Comparison of ENCODE assay signal across 32 mouse cellular contexts in genomic region chr4:148109215-148109614, GRCm38 (mm10). TPM values are rescaled to one million over a fixed set of nuclear protein-coding genes. Genes with fewer than 3 reads are reported as not detected.
DNase-seq lines count a peak whose midpoint lies in the region; ATAC-seq and TF ChIP-seq lines count a peak whose summit lies in the region.
"Had no signal": no experiment of that assay in that cellular context is flagged by ENCODE, and none has a peak within 500 bp of the region (broad histone marks: within the 10 kb centered on the region; RNA-seq: fewer than 3 reads in every experiment).

No protein-coding gene starts in this region.

- H3K4me1 ChIP-seq in forebrain, embryonic 13.5 days = peaks cover 9% of the 10 kb centered on the region; the same call in 1 of the 2 replicates
- peaks cover 26% of the 10 kb centered on the region for H3K4me1 ChIP-seq in forebrain, embryonic 16.5 days (replicated peaks; ENCODE audit: control insufficient read depth, insufficient read depth, low read length)
- peaks cover 7% of the 10 kb centered on the region for H3K4me1 ChIP-seq in liver, embryonic 11.5 days (replicated peaks; ENCODE audit: control insufficient read depth, insufficient read depth, low read length)
- no peaks in the 10 kb centered on the region for H3K4me1 ChIP-seq in liver, postnatal 0 days (ENCODE audit: insufficient read depth)
- H3K4me1 ChIP-seq: midbrain, embryonic 15.5 days had no signal

- no peak overlapping the region for H3K4me2 ChIP-seq in forebrain, embryonic 13.5 days
- H3K4me2 ChIP-seq in forebrain, embryonic 16.5 days (ENCODE audit: low read length) = no peak overlapping the region
- H3K4me2 ChIP-seq in liver, embryonic 11.5 days = peak overlapping the region; percentile 18; the same call in 1 of the 2 replicates
- no peak overlapping the region for H3K4me2 ChIP-seq in liver, postnatal 0 days (ENCODE audit: low read depth, low read length)
- H3K4me2 ChIP-seq: forebrain, embryonic 15.5 days; hindbrain, embryonic 12.5 days; midbrain, embryonic 15.5 days had no signal

- H3K9me3 ChIP-seq in forebrain, embryonic 13.5 days (replicated peaks) = no peaks in the 10 kb centered on the region
- H3K9me3 ChIP-seq in forebrain, embryonic 16.5 days (ENCODE audit: control insufficient read depth, low read length) = no peaks in the 10 kb centered on the region
- H3K9me3 ChIP-seq in liver, embryonic 11.5 days (ENCODE audit: control insufficient read depth, low read length) = no peaks in the 10 kb centered on the region
- H3K9me3 ChIP-seq in liver, postnatal 0 days (ENCODE audit: low read length) = no peaks in the 10 kb centered on the region
- H3K9me3 ChIP-seq: forebrain, embryonic 15.5 days; G1E; hindbrain, embryonic 12.5 days; midbrain, embryonic 15.5 days had no signal

- no peak for TF ChIP-seq CTCF in liver, postnatal 0 days (IDR thresholded peaks at IDR 0.05; ENCODE audit: low read depth)

- TF ChIP-seq EP300 in liver, postnatal 0 days (IDR thresholded peaks at IDR 0.05; ENCODE audit: low read depth) = no peak

- no peak overlapping the region for H3K4me3 ChIP-seq in forebrain, embryonic 13.5 days
- H3K4me3 ChIP-seq in forebrain, embryonic 16.5 days (replicated peaks; ENCODE audit: low read length) = no peak overlapping the region
- no peak overlapping the region for H3K4me3 ChIP-seq in liver, embryonic 11.5 days (ENCODE audit: low read depth, low read length)
- no peak overlapping the region for H3K4me3 ChIP-seq in liver, postnatal 0 days (ENCODE audit: low read depth, low read length)
- H3K4me3 ChIP-seq: erythroblast, embryonic 14.5 days; forebrain, embryonic 15.5 days; gastrocnemius, adult 2 months; heart, adult 2 months; hindbrain, embryonic 12.5 days; midbrain, embryonic 15.5 days had no signal

- 0 out of 2 replicates have a peak overlapping the region, but pooled peaks have one; percentile 30 for H3K9ac ChIP-seq in forebrain, embryonic 13.5 days
- H3K9ac ChIP-seq in forebrain, embryonic 16.5 days (replicated peaks; ENCODE audit: low read depth, low read length) = no peak overlapping the region
- H3K9ac ChIP-seq in liver, embryonic 11.5 days (ENCODE audit: low read depth, low read length) = no peak overlapping the region
- H3K9ac ChIP-seq in liver, postnatal 0 days (replicated peaks) = no peak overlapping the region
- H3K9ac ChIP-seq: forebrain, embryonic 15.5 days; hindbrain, embryonic 12.5 days; midbrain, embryonic 15.5 days had no signal

- H3K36me3 ChIP-seq in forebrain, embryonic 13.5 days (ENCODE audit: poor library complexity, severe bottlenecking) = peaks cover 48% of the 10 kb centered on the region
- H3K36me3 ChIP-seq in forebrain, embryonic 16.5 days (ENCODE audit: control insufficient read depth, insufficient read depth) = peaks cover 26% of the 10 kb centered on the region
- H3K36me3 ChIP-seq in liver, embryonic 11.5 days (ENCODE audit: control insufficient read depth, insufficient read depth, low read length) = no peaks in the 10 kb centered on the region
- H3K36me3 ChIP-seq in liver, postnatal 0 days (replicated peaks; ENCODE audit: insufficient read depth, low read length) = no peaks in the 10 kb centered on the region
- H3K36me3 ChIP-seq: G1E had no signal

- no peak for ATAC-seq in forebrain, embryonic 13.5 days
- no peak for ATAC-seq in forebrain, embryonic 16.5 days
- peak; percentile 52 for ATAC-seq in liver, embryonic 11.5 days (replicated peaks; ENCODE audit: low FRiP score)
- peak; percentile 29 to 44; a peak in 2 of 4 replicates for ATAC-seq in hematopoietic stem cell, adult 5-6 weeks (replicated peaks in 1 of 2; ENCODE audit: insufficient read depth in 1 of 2, low FRiP score in 2 of 2, low TSS enrichment in 1 of 2, low read depth in 1 of 2, poor library complexity in 2 of 2, severe bottlenecking in 2 of 2)
- ATAC-seq in liver, postnatal 0 days = peak; percentile 57
- ATAC-seq: forebrain, embryonic 15.5 days; inflammation-experienced regulatory T-cells, adult 6 months; midbrain, embryonic 15.5 days; Patski had no signal

- H3K27ac ChIP-seq in forebrain, embryonic 13.5 days = no peak overlapping the region; the same call in 1 of the 2 replicates
- H3K27ac ChIP-seq in forebrain, embryonic 16.5 days (ENCODE audit: low read length) = no peak overlapping the region
- H3K27ac ChIP-seq in liver, embryonic 11.5 days (ENCODE audit: low read depth, low read length) = no peak overlapping the region; the same call in 1 of the 2 replicates
- H3K27ac ChIP-seq in liver, postnatal 0 days (ENCODE audit: low read depth) = no peak overlapping the region
- H3K27ac ChIP-seq: gastrocnemius, adult 2 months; heart, adult 2 months; midbrain, embryonic 15.5 days; stomach, postnatal 0 days had no signal

- DNase-seq in liver, embryonic 11.5 days (ENCODE audit: low spot score) = no peak
- no peak for DNase-seq in liver
- DNase-seq in liver, postnatal 0 days = no peak
- DNase-seq in adrenal gland, postnatal 36 days = no peak
- no peak for DNase-seq in cerebellum, adult 8-10 months
- DNase-seq: adrenal gland, postnatal 10 days; cerebellum, adult 11 months; cerebellum, adult 9-11 months; gastrocnemius, adult 2 months; gastrocnemius, postnatal 36 days; heart, adult 2 months; heart, postnatal 14 days; layer of hippocampus, postnatal 36 days; left cerebral cortex, postnatal 4 days; lung, adult 2 months; lung, postnatal 14 days; right cerebral cortex, adult 18-20 months; right cerebral cortex, postnatal 4 days; thymus, adult 18-20 months; thymus, postnatal 25 days had no signal

- H3K27me3 ChIP-seq in forebrain, embryonic 13.5 days = no peaks in the 10 kb centered on the region
- H3K27me3 ChIP-seq in forebrain, embryonic 16.5 days (replicated peaks; ENCODE audit: control insufficient read depth, insufficient read depth, low read length) = no peaks in the 10 kb centered on the region
- peaks cover 9% of the 10 kb centered on the region; the same call in 1 of the 2 replicates for H3K27me3 ChIP-seq in liver, embryonic 11.5 days (replicated peaks; ENCODE audit: control insufficient read depth, insufficient read depth, low read length)
- H3K27me3 ChIP-seq in liver, postnatal 0 days (ENCODE audit: insufficient read depth, low read length) = 0 out of 2 replicates have a peak, but pooled peaks cover 2% of the 10 kb centered on the region
- H3K27me3 ChIP-seq: forebrain, embryonic 15.5 days; midbrain, embryonic 15.5 days; Patski had no signal

- WGBS in forebrain, embryonic 13.5 days = 92% methylated on average over 5 of the region's 5 CpGs
- 91% methylated on average over 5 of the region's 5 CpGs for whole genome bisulfite sequencing in forebrain, embryonic 16.5 days
- 32% methylated on average over 5 of the region's 5 CpGs for WGBS in liver, embryonic 11.5 days
- 28% methylated on average over 5 of the region's 5 CpGs for WGBS in liver, postnatal 0 days (ENCODE audit: insufficient replicate concordance)

RNA-seq across cellular contexts. Expression of gene Mad2l2, which starts 21.0 kb away (rescaled TPM):
- 96.6 and 107 TPM in 2 replicates for polyA plus RNA-seq in forebrain, embryonic 13.5 days (2015; fragmentation: Nextera tagmentation; extraction: Ambion mirVana)
- polyA plus RNA-seq in forebrain, embryonic 16.5 days (2015; fragmentation: Nextera tagmentation; extraction: Ambion mirVana) = 127 TPM in 2 replicates
- polyA plus RNA-seq in liver, embryonic 11.5 days (2014; fragmentation: Nextera tagmentation; extraction: Ambion mirVana) = 41.4 and 44.7 TPM in 2 replicates
- total RNA-seq in hematopoietic stem cell, adult 5-6 weeks (2017) = 4.1 and 10.3 TPM in 2 replicates
- 16.9 and 18.8 TPM in 2 replicates for polyA plus RNA-seq in liver, postnatal 0 days (2015; fragmentation: Nextera tagmentation; extraction: Ambion mirVana)
- total RNA-seq in adrenal gland, postnatal 36 days (2021) = 10 to 100 TPM; 23.1 to 27.1 TPM

RNA-seq across cellular contexts. Expression of gene Draxin, which starts 21.3 kb away (rescaled TPM):
- 11.7 and 12.5 TPM in 2 replicates for polyA plus RNA-seq in forebrain, embryonic 13.5 days (2015; fragmentation: Nextera tagmentation; extraction: Ambion mirVana)
- polyA plus RNA-seq in forebrain, embryonic 16.5 days (2015; fragmentation: Nextera tagmentation; extraction: Ambion mirVana) = 22.7 and 23.5 TPM in 2 replicates
- 0.12 and 0.31 TPM in 2 replicates for polyA plus RNA-seq in liver, embryonic 11.5 days (2014; fragmentation: Nextera tagmentation; extraction: Ambion mirVana)
- not detected in 2 replicates for total RNA-seq in hematopoietic stem cell, adult 5-6 weeks (2017)
- 0.04 and 0.05 TPM in 2 replicates for polyA plus RNA-seq in liver, postnatal 0 days (2015; fragmentation: Nextera tagmentation; extraction: Ambion mirVana)
- total RNA-seq in adrenal gland, postnatal 36 days (2021) = under 1 TPM; 0.10 to 0.20 TPM
- polyA plus RNA-seq: erythroblast, embryonic 14.5 days; G1E; heart, embryonic 14.5 days; inflammation-experienced regulatory T-cells, adult 6 months; stomach, postnatal 0 days had no signal

RNA-seq across cellular contexts. Expression of gene Agtrap, which starts 21.4 kb away (rescaled TPM):
- 6.9 and 8.3 TPM in 2 replicates for polyA plus RNA-seq in forebrain, embryonic 13.5 days (2015; fragmentation: Nextera tagmentation; extraction: Ambion mirVana)
- 4.7 and 5.5 TPM in 2 replicates for polyA plus RNA-seq in forebrain, embryonic 16.5 days (2015; fragmentation: Nextera tagmentation; extraction: Ambion mirVana)
- polyA plus RNA-seq in liver, embryonic 11.5 days (2014; fragmentation: Nextera tagmentation; extraction: Ambion mirVana) = 18.3 and 20.9 TPM in 2 replicates
- total RNA-seq in hematopoietic stem cell, adult 5-6 weeks (2017) = 42.2 and 44.9 TPM in 2 replicates
- 10.4 and 10.8 TPM in 2 replicates for polyA plus RNA-seq in liver, postnatal 0 days (2015; fragmentation: Nextera tagmentation; extraction: Ambion mirVana)
- 10 to 100 TPM; 76.6 to 96.6 TPM for total RNA-seq in adrenal gland, postnatal 36 days (2021)

RNA-seq across cellular contexts. Expression of gene Fbxo6, which starts 42.7 kb away (rescaled TPM):
- 14.2 and 16.7 TPM in 2 replicates for polyA plus RNA-seq in forebrain, embryonic 13.5 days (2015; fragmentation: Nextera tagmentation; extraction: Ambion mirVana)
- 14.4 and 17.7 TPM in 2 replicates for polyA plus RNA-seq in forebrain, embryonic 16.5 days (2015; fragmentation: Nextera tagmentation; extraction: Ambion mirVana)
- 30.6 and 34.4 TPM in 2 replicates for polyA plus RNA-seq in liver, embryonic 11.5 days (2014; fragmentation: Nextera tagmentation; extraction: Ambion mirVana)
- 6.2 and 13.1 TPM in 2 replicates for total RNA-seq in hematopoietic stem cell, adult 5-6 weeks (2017)
- 30.1 and 32.0 TPM in 2 replicates for polyA plus RNA-seq in liver, postnatal 0 days (2015; fragmentation: Nextera tagmentation; extraction: Ambion mirVana)
- total RNA-seq in adrenal gland, postnatal 36 days (2021) = 10 to 100 TPM; 48.5 to 58.3 TPM

RNA-seq across cellular contexts. Expression of gene Fbxo44, which starts 51.1 kb away (rescaled TPM):
- 62.4 and 71.9 TPM in 2 replicates for polyA plus RNA-seq in forebrain, embryonic 13.5 days (2015; fragmentation: Nextera tagmentation; extraction: Ambion mirVana)
- 60.3 and 67.1 TPM in 2 replicates for polyA plus RNA-seq in forebrain, embryonic 16.5 days (2015; fragmentation: Nextera tagmentation; extraction: Ambion mirVana)
- polyA plus RNA-seq in liver, embryonic 11.5 days (2014; fragmentation: Nextera tagmentation; extraction: Ambion mirVana) = 2.9 and 3.0 TPM in 2 replicates
- total RNA-seq in hematopoietic stem cell, adult 5-6 weeks (2017) = 3.9 and 4.1 TPM in 2 replicates
- 0.81 and 0.97 TPM in 2 replicates for polyA plus RNA-seq in liver, postnatal 0 days (2015; fragmentation: Nextera tagmentation; extraction: Ambion mirVana)
- total RNA-seq in adrenal gland, postnatal 36 days (2021) = 10 to 100 TPM; 10.7 to 12.9 TPM

Comparison
In these comparisons a context has a peak if more than half of its experiments do, and no peak if none do; other contexts are left out.
1. ATAC-seq: peak in liver, embryonic 11.5 days (single experiment), hematopoietic stem cell, adult 5-6 weeks (2 of 2) and liver, postnatal 0 days (single experiment); none in forebrain, embryonic 13.5 days (single experiment) and forebrain, embryonic 16.5 days (single experiment).